Mouse (Mus musculus): Measurements from ENCODE around the gene Eif2a. TPM values are rescaled to one million over a fixed set of nuclear protein-coding genes. Genes with fewer than 3 reads are reported as not detected.
"Not testable (repeated sequence)": the region's sequence is repeated elsewhere in the genome, so short reads cannot be mapped to it uniquely, and the experiment has no call there.

The Eif2a gene
- polyA plus RNA-seq, 1 experiment from 2014 or later = 43.0 TPM

GRCm38 (mm10) chr3:58582297-58582696, 56.7 kb downstream of the Eif2a start:
- WGBS = 85% methylated on average over 5 of the region's 5 CpGs
- Histone ChIP-seq H3K27ac (no peak overlapping the region), H3K27me3 (ENCODE audit: control insufficient read depth, insufficient read depth, low read length) (no peaks in the 10 kb centered on the region), H3K4me3 (replicated peaks; ENCODE audit: low read length) (no peak overlapping the region), H3K4me2 (replicated peaks) (no peak overlapping the region), H3K4me1 (replicated peaks; ENCODE audit: control insufficient read depth, insufficient read depth, low read length) (peaks cover 21% of the 10 kb centered on the region; the same call in 1 of the 2 replicates), H3K9me3 (ENCODE audit: control insufficient read depth, low read length) (no peaks in the 10 kb centered on the region), H3K9ac (no peak overlapping the region), H3K36me3 (replicated peaks; ENCODE audit: control insufficient read depth, insufficient read depth) (peaks cover 21% of the 10 kb centered on the region)
- DNase-seq (ENCODE audit: low spot score) (no peak), ATAC-seq (ENCODE audit: low FRiP score) (no peak)

- no peak overlapping the region for H3K4me2 ChIP-seq (replicated peaks)
- 94% methylated on average over 5 of the region's 5 CpGs for WGBS
- H3K9ac ChIP-seq = no peak overlapping the region
- no peak for DNase-seq (ENCODE audit: low spot score)
- no peaks in the 10 kb centered on the region for H3K9me3 ChIP-seq (ENCODE audit: control insufficient read depth, low read length)
- no peaks in the 10 kb centered on the region for H3K27me3 ChIP-seq (ENCODE audit: control insufficient read depth, insufficient read depth, low read length)
- H3K36me3 ChIP-seq (replicated peaks; ENCODE audit: control insufficient read depth, insufficient read depth) = peaks cover 27% of the 10 kb centered on the region
- H3K4me3 ChIP-seq (replicated peaks; ENCODE audit: low read length) = no peak overlapping the region
- ATAC-seq (ENCODE audit: low FRiP score) = no peak
- H3K27ac ChIP-seq = no peak overlapping the region
- peaks cover 17% of the 10 kb centered on the region; the same call in 1 of the 2 replicates for H3K4me1 ChIP-seq (replicated peaks; ENCODE audit: control insufficient read depth, insufficient read depth, low read length)
Measured at GRCm38 (mm10) chr3:58582788-58583426, 57.3 kb downstream of the Eif2a start.

GRCm38 (mm10) chr3:58590544-58590943, 64.9 kb downstream of the Eif2a start:
- not testable (repeated sequence) for H3K9me3 ChIP-seq (ENCODE audit: control insufficient read depth, low read length)
- 90% methylated on average over 4 of the region's 4 CpGs for WGBS

DNA sequence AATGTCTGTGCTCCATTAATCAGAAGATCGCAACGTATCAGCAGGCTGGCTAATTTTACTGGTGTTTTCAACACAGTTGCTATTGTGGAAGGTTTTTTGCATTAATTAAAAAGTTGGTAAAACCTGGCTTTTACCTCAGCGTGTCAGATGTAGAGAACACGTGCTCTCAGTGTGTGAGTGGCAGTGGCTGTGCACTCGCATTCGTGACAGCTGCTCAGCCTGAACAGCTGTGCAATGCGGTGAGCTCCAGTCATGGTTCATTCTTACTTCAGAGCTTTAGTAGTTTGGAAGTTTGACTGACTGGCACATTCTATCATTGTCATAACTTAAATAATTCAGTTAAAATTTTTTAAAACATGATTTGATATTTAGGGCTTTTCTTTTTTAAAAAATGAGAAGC, 67.0 kb downstream of the Eif2a start:
- not testable (repeated sequence) for H3K4me3 ChIP-seq (replicated peaks; ENCODE audit: low read length); H3K9me3 ChIP-seq (ENCODE audit: control insufficient read depth, low read length); ATAC-seq (ENCODE audit: low FRiP score); H3K4me2 ChIP-seq (replicated peaks); DNase-seq (ENCODE audit: low spot score); H3K4me1 ChIP-seq (replicated peaks; ENCODE audit: control insufficient read depth, insufficient read depth, low read length); H3K27ac ChIP-seq; H3K9ac ChIP-seq; H3K27me3 ChIP-seq (ENCODE audit: control insufficient read depth, insufficient read depth, low read length)
- peaks cover 46% of the 10 kb centered on the region for H3K36me3 ChIP-seq (replicated peaks; ENCODE audit: control insufficient read depth, insufficient read depth)
- 67% methylated on average over 7 of the region's 7 CpGs for WGBS

More at GRCm38 (mm10) chr3:58590544-58590943, 64.9 kb downstream of the Eif2a start:
- not testable (repeated sequence) for H3K4me3 ChIP-seq (replicated peaks; ENCODE audit: low read length); H3K9ac ChIP-seq; H3K4me1 ChIP-seq (replicated peaks; ENCODE audit: control insufficient read depth, insufficient read depth, low read length); H3K4me2 ChIP-seq (replicated peaks); H3K27me3 ChIP-seq (ENCODE audit: control insufficient read depth, insufficient read depth, low read length); DNase-seq (ENCODE audit: low spot score); ATAC-seq (ENCODE audit: low FRiP score); H3K27ac ChIP-seq
- H3K36me3 ChIP-seq (replicated peaks; ENCODE audit: control insufficient read depth, insufficient read depth) = peaks cover 61% of the 10 kb centered on the region

DNA sequence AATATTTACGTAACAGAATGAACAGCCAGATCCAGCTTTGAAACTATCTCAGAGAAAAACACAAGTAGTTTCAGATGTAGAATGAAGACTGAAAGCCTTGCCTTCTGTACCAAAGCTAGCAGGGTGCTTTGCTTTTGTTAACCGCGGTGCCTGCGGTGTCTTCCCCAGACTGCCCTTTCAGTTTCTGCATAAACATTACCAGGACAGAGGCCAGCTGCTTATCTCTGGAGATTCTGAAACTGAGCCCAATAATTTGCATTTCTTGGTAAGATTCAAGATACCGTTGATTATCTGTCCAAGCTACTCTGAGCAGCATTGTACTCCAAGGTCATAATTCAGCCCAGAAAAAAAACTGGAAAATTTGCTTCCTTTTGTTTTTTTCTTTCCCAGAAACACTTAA, 68.0 kb downstream of the Eif2a start:
- Histone ChIP-seq H3K27me3 (ENCODE audit: control insufficient read depth, insufficient read depth, low read length) (no peaks in the 10 kb centered on the region), H3K4me2 (replicated peaks) (no peak overlapping the region), H3K4me3 (replicated peaks; ENCODE audit: low read length) (no peak overlapping the region), H3K9ac (no peak overlapping the region), H3K36me3 (replicated peaks; ENCODE audit: control insufficient read depth, insufficient read depth) (peaks cover 41% of the 10 kb centered on the region), H3K4me1 (replicated peaks; ENCODE audit: control insufficient read depth, insufficient read depth, low read length) (no peaks in the 10 kb centered on the region), H3K9me3 (ENCODE audit: control insufficient read depth, low read length) (no peaks in the 10 kb centered on the region), H3K27ac (no peak overlapping the region)
- DNase-seq (ENCODE audit: low spot score) (no peak), ATAC-seq (ENCODE audit: low FRiP score) (no peak)
- WGBS = 30% methylated on average over 5 of the region's 5 CpGs

Other genes with a start within 250 kb of the Eif2a start
- 12.5 and 13.6 TPM in 2 replicates for gene Tsc22d2, start 111.1 kb upstream of the Eif2a start, polyA plus RNA-seq (2014; fragmentation: Nextera tagmentation; extraction: Ambion mirVana)
- gene Serp1, start 71 bp downstream of the Eif2a start, polyA plus RNA-seq (2014; fragmentation: Nextera tagmentation; extraction: Ambion mirVana) = 64.3 and 69.8 TPM in 2 replicates
- 34.3 and 43.7 TPM in 2 replicates for gene Selenot, start 50.8 kb downstream of the Eif2a start, polyA plus RNA-seq (2014; fragmentation: Nextera tagmentation; extraction: Ambion mirVana)
- 0.43 TPM in 1 of 2 replicates, not detected in the other for gene Erich6, start 111.4 kb downstream of the Eif2a start, polyA plus RNA-seq (2014; fragmentation: Nextera tagmentation; extraction: Ambion mirVana)
- gene Siah2, start 166.6 kb downstream of the Eif2a start, polyA plus RNA-seq (2014; fragmentation: Nextera tagmentation; extraction: Ambion mirVana) = 16.3 and 17.3 TPM in 2 replicates

Data from hindbrain, embryonic 14.5 days (tissue).